ENCODE assay signal across 16 mouse cellular contexts in the genomic region with DNA sequence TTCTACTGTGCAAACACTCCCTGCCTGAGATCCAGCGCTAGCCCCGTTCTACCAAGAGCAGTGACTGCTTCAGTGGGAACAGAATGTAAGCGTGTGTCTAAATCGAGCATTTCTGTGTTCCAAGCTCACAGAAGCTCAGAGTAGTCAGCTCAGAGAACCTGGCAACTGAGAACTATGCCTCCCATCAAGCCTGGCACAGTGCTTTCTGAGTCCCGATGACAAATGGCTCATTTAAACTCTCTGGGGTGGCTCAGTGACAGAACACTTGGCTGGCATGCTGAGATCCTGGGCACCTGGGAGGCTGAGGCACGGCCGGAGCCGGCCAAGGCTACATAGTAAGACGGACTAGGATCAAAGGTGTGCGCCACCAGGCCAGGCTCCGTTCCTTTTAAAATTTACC. TPM values are rescaled to one million over a fixed set of nuclear protein-coding genes. Genes with fewer than 3 reads are reported as not detected.
DNase-seq lines count a peak whose midpoint lies in the region; ATAC-seq and TF ChIP-seq lines count a peak whose summit lies in the region.
"Had no signal": no experiment of that assay in that cellular context is flagged by ENCODE, and none has a peak within 500 bp of the region (broad histone marks: within the 10 kb centered on the region; RNA-seq: fewer than 3 reads in every experiment).

No protein-coding gene starts in this region.

- 93% methylated on average over 11 of the region's 11 CpGs for WGBS in embryonic facial prominence, embryonic 13.5 days
- WGBS in embryonic facial prominence, embryonic 10.5 days = 94% methylated on average over 11 of the region's 11 CpGs
- 94% methylated on average over 11 of the region's 11 CpGs for WGBS in midbrain, embryonic 14.5 days

- no peak for TF ChIP-seq CTCF in cortical plate, adult 2 months (IDR thresholded peaks at IDR 0.05; ENCODE audit: extremely low read depth, insufficient read depth, low read length)

- H3K36me3 ChIP-seq in embryonic facial prominence, embryonic 13.5 days = peaks cover 82% of the 10 kb centered on the region
- H3K36me3 ChIP-seq in embryonic facial prominence, embryonic 10.5 days (replicated peaks) = peaks cover 96% of the 10 kb centered on the region
- peaks cover 8% of the 10 kb centered on the region for H3K36me3 ChIP-seq in midbrain, embryonic 14.5 days (ENCODE audit: control insufficient read depth, insufficient read depth, low read length)

- H3K27ac ChIP-seq in embryonic facial prominence, embryonic 13.5 days = no peak overlapping the region
- H3K27ac ChIP-seq in embryonic facial prominence, embryonic 10.5 days (replicated peaks) = no peak overlapping the region
- H3K27ac ChIP-seq in cortical plate, adult 2 months (ENCODE audit: insufficient read depth, low read length) = no peak overlapping the region
- H3K27ac ChIP-seq in midbrain, embryonic 14.5 days (replicated peaks; ENCODE audit: low read depth, low read length) = no peak overlapping the region
- H3K27ac ChIP-seq: limb, embryonic 13.5 days; midbrain, embryonic 10.5 days; neural tube, embryonic 13.5 days had no signal

- H3K27me3 ChIP-seq in embryonic facial prominence, embryonic 13.5 days = no peaks in the 10 kb centered on the region
- no peaks in the 10 kb centered on the region for H3K27me3 ChIP-seq in embryonic facial prominence, embryonic 10.5 days (replicated peaks; ENCODE audit: low read depth, poor library complexity, severe bottlenecking)
- H3K27me3 ChIP-seq in midbrain, embryonic 14.5 days (ENCODE audit: control insufficient read depth, insufficient read depth, low read length) = no peaks in the 10 kb centered on the region
- H3K27me3 ChIP-seq: limb, embryonic 13.5 days; neural tube, embryonic 13.5 days had no signal

- 0 out of 2 replicates have a peak, but pooled peaks have one; percentile 38 for TF ChIP-seq POLR2A in cortical plate, adult 2 months (IDR thresholded peaks at IDR 0.05; ENCODE audit: extremely low read depth, insufficient read depth, low read length)

- H3K4me3 ChIP-seq in embryonic facial prominence, embryonic 13.5 days = no peak overlapping the region
- H3K4me3 ChIP-seq in embryonic facial prominence, embryonic 10.5 days = no peak overlapping the region
- H3K4me3 ChIP-seq in cortical plate, adult 2 months (ENCODE audit: insufficient read depth, low read length) = no peak overlapping the region
- H3K4me3 ChIP-seq in midbrain, embryonic 14.5 days (replicated peaks; ENCODE audit: low read depth, low read length) = no peak overlapping the region
- H3K4me3 ChIP-seq: limb, embryonic 13.5 days; midbrain, embryonic 10.5 days; neural tube, embryonic 13.5 days had no signal

- H3K4me2 ChIP-seq in embryonic facial prominence, embryonic 13.5 days = no peak overlapping the region
- H3K4me2 ChIP-seq in midbrain, embryonic 14.5 days (ENCODE audit: low read length) = no peak overlapping the region
- H3K4me2 ChIP-seq: limb, embryonic 13.5 days; lung, embryonic 14.5 days; neural tube, embryonic 13.5 days had no signal

- H3K4me1 ChIP-seq in embryonic facial prominence, embryonic 13.5 days = no peaks in the 10 kb centered on the region
- H3K4me1 ChIP-seq in embryonic facial prominence, embryonic 10.5 days = no peaks in the 10 kb centered on the region
- no peaks in the 10 kb centered on the region for H3K4me1 ChIP-seq in cortical plate, adult 2 months (ENCODE audit: control insufficient read depth, insufficient read depth, low read length)
- H3K4me1 ChIP-seq in midbrain, embryonic 14.5 days (ENCODE audit: control insufficient read depth, insufficient read depth, low read length) = no peaks in the 10 kb centered on the region
- H3K4me1 ChIP-seq: limb, embryonic 13.5 days; midbrain, embryonic 10.5 days; neural tube, embryonic 13.5 days had no signal

- ATAC-seq in embryonic facial prominence, embryonic 13.5 days (ENCODE audit: insufficient number of reproducible peaks, insufficient read depth, low FRiP score, low TSS enrichment, low read depth) = no peak
- no peak for ATAC-seq in midbrain, embryonic 14.5 days (ENCODE audit: low FRiP score, low TSS enrichment)
- ATAC-seq: activated CD4-positive, CD25-positive, alpha-beta regulatory T cell, adult 4 months; intestine, embryonic 16.5 days had no signal

- 0 out of 2 replicates have a peak overlapping the region, but pooled peaks have one; percentile 32 for H3K9ac ChIP-seq in embryonic facial prominence, embryonic 13.5 days
- H3K9ac ChIP-seq in midbrain, embryonic 14.5 days (replicated peaks; ENCODE audit: low read length) = no peak overlapping the region
- H3K9ac ChIP-seq: limb, embryonic 13.5 days; lung, embryonic 14.5 days; neural tube, embryonic 13.5 days had no signal

- no peak for DNase-seq in embryonic facial prominence, embryonic 10.5 days (ENCODE audit: low spot score)
- peak; percentile 17 for DNase-seq in left cerebral cortex, adult 11 months (ENCODE audit: low spot score)
- DNase-seq in left cerebral cortex, postnatal 4 days = no peak
- DNase-seq in right cerebral cortex, postnatal 25 days = peak; percentile 28
- DNase-seq in midbrain, embryonic 14.5 days = no peak
- DNase-seq in heart, postnatal 4 days = no peak
- DNase-seq: lung, embryonic 14.5 days had no signal

- no peaks in the 10 kb centered on the region for H3K9me3 ChIP-seq in embryonic facial prominence, embryonic 13.5 days
- H3K9me3 ChIP-seq in embryonic facial prominence, embryonic 10.5 days = no peaks in the 10 kb centered on the region
- no peaks in the 10 kb centered on the region for H3K9me3 ChIP-seq in midbrain, embryonic 14.5 days (ENCODE audit: control insufficient read depth, low read length)
- H3K9me3 ChIP-seq: limb, embryonic 13.5 days; midbrain, embryonic 10.5 days; neural tube, embryonic 13.5 days had no signal

- intact Hi-C loops in left cerebral cortex, postnatal 4 days (cut with DNase I) = no loop called here

RNA-seq across cellular contexts. Expression of a gene that starts 56.8 kb away (rescaled TPM):
- 32.3 and 36.6 TPM in 2 replicates for polyA plus RNA-seq in embryonic facial prominence, embryonic 13.5 days (2015; fragmentation: Nextera tagmentation; extraction: Ambion mirVana)
- 45.3 and 46.4 TPM in 2 replicates for polyA plus RNA-seq in embryonic facial prominence, embryonic 10.5 days (2016; fragmentation: Nextera tagmentation; extraction: Ambion mirVana)
- 1 to 10 TPM; 7.8 to 8.8 TPM for total RNA-seq in left cerebral cortex, postnatal 4 days (2021)
- polyA plus RNA-seq in cortical plate, adult 2 months (2012; rRNA removed) = 0.74 and 1.0 TPM in 2 replicates
- 4.0 and 5.6 TPM in 2 replicates for polyA plus RNA-seq in midbrain, embryonic 14.5 days (2014; fragmentation: Nextera tagmentation; extraction: Ambion mirVana)
- 10 to 100 TPM; 26.0 to 29.4 TPM for total RNA-seq in heart, postnatal 4 days (2021)

RNA-seq across cellular contexts. Expression of a gene that starts 57.1 kb away (rescaled TPM):
- 168 and 177 TPM in 2 replicates for polyA plus RNA-seq in embryonic facial prominence, embryonic 13.5 days (2015; fragmentation: Nextera tagmentation; extraction: Ambion mirVana)
- 142 and 144 TPM in 2 replicates for polyA plus RNA-seq in embryonic facial prominence, embryonic 10.5 days (2016; fragmentation: Nextera tagmentation; extraction: Ambion mirVana)
- 10 to 100 TPM; 94.9 to 95.1 TPM for total RNA-seq in left cerebral cortex, postnatal 4 days (2021)
- polyA plus RNA-seq in cortical plate, adult 2 months (2012; rRNA removed) = 81.9 and 92.7 TPM in 2 replicates
- 137 and 138 TPM in 2 replicates for polyA plus RNA-seq in midbrain, embryonic 14.5 days (2014; fragmentation: Nextera tagmentation; extraction: Ambion mirVana)
- total RNA-seq in heart, postnatal 4 days (2021) = 10 to 100 TPM; 56.1 to 58.7 TPM

RNA-seq across cellular contexts. Expression of a gene that starts 59.0 kb away (rescaled TPM):
- polyA plus RNA-seq in embryonic facial prominence, embryonic 13.5 days (2015; fragmentation: Nextera tagmentation; extraction: Ambion mirVana) = 0.26 and 0.59 TPM in 2 replicates
- polyA plus RNA-seq in embryonic facial prominence, embryonic 10.5 days (2016; fragmentation: Nextera tagmentation; extraction: Ambion mirVana) = not detected in 2 replicates
- total RNA-seq in left cerebral cortex, postnatal 4 days (2021) = not detected
- polyA plus RNA-seq in cortical plate, adult 2 months (2012; rRNA removed) = 0.04 and 0.06 TPM in 2 replicates
- polyA plus RNA-seq in midbrain, embryonic 14.5 days (2014; fragmentation: Nextera tagmentation; extraction: Ambion mirVana) = 0.11 TPM in 1 of 2 replicates, not detected in the other
- not detected for total RNA-seq in heart, postnatal 4 days (2021)
- total RNA-seq: MEL had no signal
- polyA plus RNA-seq: activated CD4-positive, CD25-positive, alpha-beta regulatory T cell, adult 4 months; heart, embryonic 16.5 days; lung, embryonic 14.5 days; midbrain, embryonic 10.5 days; neural tube, embryonic 13.5 days had no signal

Comparison
In these comparisons a context has a peak if more than half of its experiments do, and no peak if none do; other contexts are left out.
1. DNase-seq: peak in left cerebral cortex, adult 11 months (single experiment) and right cerebral cortex, postnatal 25 days (single experiment); none in embryonic facial prominence, embryonic 10.5 days (single experiment), left cerebral cortex, postnatal 4 days (single experiment), midbrain, embryonic 14.5 days (single experiment) and heart, postnatal 4 days (single experiment).